Mouse (Mus musculus) E14TG2a.4 (cell line): ENCODE results near the gene Ibtk.

Experiments
- CTCF ChIP-seq: conservative IDR thresholded peaks from 2 replicates; pipeline ENCODE4 v1.5.1; 2014; ENCODE audit warnings: low read length
- NANOG ChIP-seq: IDR thresholded peaks from 2 replicates; pipeline ENCODE4 v1.6.1; 2014; ENCODE audit warnings: borderline replicate concordance, low read length, mixed read lengths

- no peak for TF ChIP-seq CTCF
- no peak for TF ChIP-seq NANOG
Observed at GRCm38 (mm10) chr9:85770369-85770768, 21.2 kb upstream of the Ibtk start.
